Mouse (Mus musculus) embryonic fibroblast, embryonic 13.5 days (primary cell): ENCODE data around the gene Nudt13.

Experiments
- CTCF ChIP-seq: IDR thresholded peaks from 2 replicates; pipeline ENCODE4 v1.5.1; 2011; ENCODE audit warnings: mild to moderate bottlenecking, control low read depth, low read length, moderate library complexity, borderline replicate concordance; ENCODE audit not compliant: insufficient read depth
- POLR2A ChIP-seq: IDR thresholded peaks from 2 replicates; pipeline ENCODE4 v1.6.1; 2011; ENCODE audit warnings: low read depth, mild to moderate bottlenecking, control low read depth, low read length, moderate library complexity

DNA sequence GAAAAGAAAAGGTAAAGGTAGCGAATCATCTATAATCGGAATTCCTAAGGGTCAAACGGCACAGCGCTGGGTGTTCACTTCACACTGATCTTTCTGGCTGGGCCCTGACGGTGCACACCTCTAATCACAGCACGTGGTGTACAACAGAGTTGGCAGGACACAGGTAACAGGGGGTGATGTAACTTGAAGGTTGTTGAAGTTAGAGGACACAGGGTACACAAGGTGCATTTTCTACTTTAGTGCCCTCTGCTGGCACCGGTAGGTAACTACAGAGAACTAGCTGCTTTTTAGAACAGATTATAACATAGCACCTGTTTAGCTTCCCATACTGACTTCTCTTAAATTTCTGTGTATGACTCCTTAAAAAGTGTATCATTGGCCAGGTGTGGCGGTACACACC lies 45.7 kb downstream of the Nudt13 start:
- TF ChIP-seq CTCF, result no peak
- no peak for TF ChIP-seq POLR2A
